Mouse (Mus musculus): ENCODE results near the gene Gm4498.
"Not testable (repeated sequence)": the region's sequence is repeated elsewhere in the genome, so short reads cannot be mapped to it uniquely, and the experiment has no call there.

The Gm4498 gene

GRCm38 (mm10) chr7:20233728-20234127 lies at the start of gene Gm4498:
Gene Gm4498, minus strand, starts transcription at chr7:20233828.
- DNase-seq (ENCODE audit: low spot score), result not testable (repeated sequence)

- DNase-seq (ENCODE audit: low spot score), result not testable (repeated sequence)
Measured at GRCm38 (mm10) chr7:20262734-20263133, 29.1 kb upstream of the Gm4498 start, which contains the start of gene Gm5890. Gene Gm5890, minus strand, starts transcription at chr7:20262834.

GRCm38 (mm10) chr7:20205507-20205906 lies 28.1 kb downstream of the Gm4498 start, which contains the start of gene Gm6164:
Gene Gm6164, minus strand, starts transcription at chr7:20205607.
- DNase-seq (ENCODE audit: low spot score), result not testable (repeated sequence)

- DNase-seq (ENCODE audit: low spot score), result not testable (repeated sequence)
Measured at GRCm38 (mm10) chr7:20193410-20193809, 40.2 kb downstream of the Gm4498 start, which contains the start of gene Vmn1r95. Gene Vmn1r95, plus strand, starts transcription at chr7:20193710.
